Mouse (Mus musculus): ENCODE data around the gene Rtn1. TPM values are rescaled to one million over a fixed set of nuclear protein-coding genes. Genes with fewer than 3 reads are reported as not detected.

Rtn1 gene
- polyA plus RNA-seq, 1 experiment: 941 TPM

GRCm38 (mm10) chr12:72240506-72240905 lies 168.3 kb downstream of the Rtn1 start:
- TF ChIP-seq POLR2A (IDR thresholded peaks at IDR 0.05; ENCODE audit: borderline replicate concordance, insufficient read depth, low read length) (no peak), CTCF (IDR thresholded peaks at IDR 0.05; ENCODE audit: borderline replicate concordance, insufficient read depth, low read depth, low read length) (no peak)
- no peak overlapping the region for H3K27ac ChIP-seq (ENCODE audit: insufficient read depth, low read length)
- H3K27me3 ChIP-seq (ENCODE audit: control insufficient read depth, insufficient read depth, low read length): no peaks in the 10 kb centered on the region
- no peaks in the 10 kb centered on the region for H3K4me1 ChIP-seq (ENCODE audit: control insufficient read depth, insufficient read depth, low read length)
- no peak overlapping the region for H3K4me3 ChIP-seq (replicated peaks; ENCODE audit: insufficient read depth, low read depth, low read length)
- DNase-seq: no peak

DNA sequence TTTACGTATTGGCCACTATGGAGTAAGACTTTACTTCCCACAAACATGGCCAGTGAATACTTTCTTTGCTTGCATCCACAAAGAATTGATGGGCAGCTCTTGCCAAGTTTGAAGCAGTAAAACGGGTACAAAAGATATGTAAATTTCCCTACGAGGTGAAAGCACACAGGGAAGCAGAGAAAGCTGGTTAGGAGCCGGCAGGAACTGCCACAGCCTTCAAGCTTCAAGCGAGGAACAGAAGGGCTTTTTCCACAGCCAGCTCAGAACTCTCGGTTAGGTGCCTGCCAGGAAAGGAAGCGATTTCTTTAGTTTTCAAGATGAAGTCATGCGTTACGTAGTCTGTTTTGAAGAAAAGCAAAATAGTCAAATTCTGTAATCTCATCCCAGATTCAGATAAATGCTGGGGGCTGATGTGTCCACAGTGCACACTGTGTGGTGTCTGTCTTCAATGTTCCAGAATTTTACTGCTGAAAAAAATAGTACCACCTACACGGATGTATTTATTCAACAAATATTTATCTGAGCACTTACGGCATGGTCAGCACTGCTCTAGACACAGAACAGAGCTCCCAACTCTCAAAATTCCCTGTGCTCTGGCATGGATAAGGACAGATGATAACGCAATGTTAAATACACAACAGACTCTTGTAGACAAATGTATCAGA lies 169.5 kb downstream of the Rtn1 start:
- H3K4me1 ChIP-seq (ENCODE audit: control insufficient read depth, insufficient read depth, low read length): no peaks in the 10 kb centered on the region; the same call in 1 of the 2 replicates
- H3K27me3 ChIP-seq (ENCODE audit: control insufficient read depth, insufficient read depth, low read length): no peaks in the 10 kb centered on the region
- H3K4me3 ChIP-seq (replicated peaks; ENCODE audit: insufficient read depth, low read depth, low read length): no peak overlapping the region
- H3K27ac ChIP-seq (ENCODE audit: insufficient read depth, low read length): no peak overlapping the region
- 55% methylated on average over 12 of the region's 12 CpGs for WGBS
- DNase-seq: no peak
- TF ChIP-seq CTCF (IDR thresholded peaks at IDR 0.05; ENCODE audit: borderline replicate concordance, insufficient read depth, low read depth, low read length): no peak
- no peak for TF ChIP-seq POLR2A (IDR thresholded peaks at IDR 0.05; ENCODE audit: borderline replicate concordance, insufficient read depth, low read length)

DNA sequence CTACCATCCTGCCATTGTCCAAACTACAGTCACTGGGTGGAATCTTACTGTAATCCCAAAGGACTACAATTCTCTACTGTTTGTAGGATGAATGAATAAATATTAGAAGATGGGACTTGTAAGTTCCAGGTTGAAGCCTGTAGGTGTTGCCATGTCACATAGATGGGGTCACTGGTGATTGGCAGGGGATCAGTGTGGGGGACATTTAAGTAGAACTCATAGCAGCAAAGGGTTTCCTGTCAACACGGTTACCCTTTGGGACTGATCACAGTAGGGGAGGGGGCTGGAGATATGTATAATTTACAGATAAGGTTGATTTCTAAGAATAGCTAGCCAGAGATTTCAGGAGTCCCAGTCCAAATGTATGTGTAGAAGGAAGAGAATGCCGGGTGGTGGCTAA lies 171.6 kb downstream of the Rtn1 start:
- no peaks in the 10 kb centered on the region for H3K27me3 ChIP-seq (ENCODE audit: control insufficient read depth, insufficient read depth, low read length)
- peak overlapping the region; percentile 49; the same call in 1 of the 2 replicates for H3K27ac ChIP-seq (ENCODE audit: insufficient read depth, low read length)
- TF ChIP-seq POLR2A (IDR thresholded peaks at IDR 0.05; ENCODE audit: borderline replicate concordance, insufficient read depth, low read length): no peak
- no peak for TF ChIP-seq CTCF (IDR thresholded peaks at IDR 0.05; ENCODE audit: borderline replicate concordance, insufficient read depth, low read depth, low read length)
- peaks cover 5% of the 10 kb centered on the region; the same call in 1 of the 2 replicates for H3K4me1 ChIP-seq (ENCODE audit: control insufficient read depth, insufficient read depth, low read length)
- peak overlapping the region; percentile 82 for H3K4me3 ChIP-seq (replicated peaks; ENCODE audit: insufficient read depth, low read depth, low read length)
- no peak for DNase-seq
- WGBS: 59% methylated on average over 2 of the region's 2 CpGs

DNA sequence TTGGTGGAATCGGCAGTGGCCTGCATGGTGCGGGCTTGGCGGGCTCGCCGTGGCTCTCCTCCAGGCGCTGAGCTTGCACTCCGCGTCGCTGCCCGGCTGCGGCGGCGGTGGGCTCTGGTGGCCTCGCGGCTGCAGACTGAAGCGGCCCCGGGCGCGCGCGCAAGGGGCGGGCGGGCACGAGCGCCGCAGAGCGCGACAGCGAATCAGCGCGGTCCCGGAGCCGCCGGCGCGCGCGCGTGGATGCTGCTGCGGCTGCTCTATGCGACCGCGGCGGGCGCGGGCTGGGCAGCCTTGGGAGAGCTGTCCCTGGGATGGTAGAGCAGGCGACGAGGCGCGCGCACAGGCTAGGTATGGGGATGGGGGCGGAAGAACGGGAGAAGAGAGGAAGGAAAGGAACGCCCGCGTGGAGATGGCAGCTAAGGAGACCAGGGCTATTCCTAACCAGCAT lies 172.3 kb downstream of the Rtn1 start:
- H3K4me3 ChIP-seq (replicated peaks; ENCODE audit: insufficient read depth, low read depth, low read length): peak overlapping the region; percentile 82
- no peak for TF ChIP-seq CTCF (IDR thresholded peaks at IDR 0.05; ENCODE audit: borderline replicate concordance, insufficient read depth, low read depth, low read length)
- peak; percentile 61 for TF ChIP-seq POLR2A (IDR thresholded peaks at IDR 0.05; ENCODE audit: borderline replicate concordance, insufficient read depth, low read length)
- peaks cover 8% of the 10 kb centered on the region; the same call in 1 of the 2 replicates for H3K4me1 ChIP-seq (ENCODE audit: control insufficient read depth, insufficient read depth, low read length)
- WGBS: under 1% methylated on average over 55 of the region's 56 CpGs
- peak; percentile 88 to 91 for DNase-seq
- peak overlapping the region; percentile 75 for H3K27ac ChIP-seq (ENCODE audit: insufficient read depth, low read length)
- no peaks in the 10 kb centered on the region for H3K27me3 ChIP-seq (ENCODE audit: control insufficient read depth, insufficient read depth, low read length)

- H3K27ac ChIP-seq (ENCODE audit: insufficient read depth, low read length): peak overlapping the region; percentile 75
- peak overlapping the region; percentile 73 for H3K4me3 ChIP-seq (replicated peaks; ENCODE audit: insufficient read depth, low read depth, low read length)
- peak; percentile 52 to 65 for DNase-seq
- no peak for TF ChIP-seq POLR2A (IDR thresholded peaks at IDR 0.05; ENCODE audit: borderline replicate concordance, insufficient read depth, low read length)
- no peak for TF ChIP-seq CTCF (IDR thresholded peaks at IDR 0.05; ENCODE audit: borderline replicate concordance, insufficient read depth, low read depth, low read length)
- 7% methylated on average over 12 of the region's 12 CpGs for WGBS
- H3K27me3 ChIP-seq (ENCODE audit: control insufficient read depth, insufficient read depth, low read length): no peaks in the 10 kb centered on the region
- peaks cover 8% of the 10 kb centered on the region; the same call in 1 of the 2 replicates for H3K4me1 ChIP-seq (ENCODE audit: control insufficient read depth, insufficient read depth, low read length)
These were observed 173.1 kb downstream of the Rtn1 start for GRCm38 (mm10) chr12:72235621-72236351.

- DNase-seq: no peak
- TF ChIP-seq POLR2A (IDR thresholded peaks at IDR 0.05; ENCODE audit: borderline replicate concordance, insufficient read depth, low read length) (no peak), CTCF (IDR thresholded peaks at IDR 0.05; ENCODE audit: borderline replicate concordance, insufficient read depth, low read depth, low read length) (no peak)
- 8% methylated on average over 9 of the region's 9 CpGs for WGBS
These were observed 173.9 kb downstream of the Rtn1 start for GRCm38 (mm10) chr12:72234966-72235365.

GRCm38 (mm10) chr12:72234151-72234550 lies 174.7 kb downstream of the Rtn1 start:
- WGBS: 16% methylated on average over 3 of the region's 3 CpGs
- H3K4me3 ChIP-seq (replicated peaks; ENCODE audit: insufficient read depth, low read depth, low read length): peak overlapping the region; percentile 73
- no peak for TF ChIP-seq CTCF (IDR thresholded peaks at IDR 0.05; ENCODE audit: borderline replicate concordance, insufficient read depth, low read depth, low read length)
- TF ChIP-seq POLR2A (IDR thresholded peaks at IDR 0.05; ENCODE audit: borderline replicate concordance, insufficient read depth, low read length): no peak
- peak; percentile 39 to 43 for DNase-seq
- peak overlapping the region; percentile 88; the same call in 1 of the 2 replicates for H3K27ac ChIP-seq (ENCODE audit: insufficient read depth, low read length)
- H3K4me1 ChIP-seq (ENCODE audit: control insufficient read depth, insufficient read depth, low read length): peaks cover 12% of the 10 kb centered on the region; the same call in 1 of the 2 replicates
- no peaks in the 10 kb centered on the region for H3K27me3 ChIP-seq (ENCODE audit: control insufficient read depth, insufficient read depth, low read length)

More at GRCm38 (mm10) chr12:72234966-72235365, 173.9 kb downstream of the Rtn1 start:
- Histone ChIP-seq H3K4me3 (replicated peaks; ENCODE audit: insufficient read depth, low read depth, low read length) (peak overlapping the region; percentile 73), H3K27me3 (ENCODE audit: control insufficient read depth, insufficient read depth, low read length) (no peaks in the 10 kb centered on the region), H3K27ac (ENCODE audit: insufficient read depth, low read length) (peak overlapping the region; percentile 77), H3K4me1 (ENCODE audit: control insufficient read depth, insufficient read depth, low read length) (peaks cover 11% of the 10 kb centered on the region; the same call in 1 of the 2 replicates)

Measured in cerebellum, adult 2 months (tissue).